In the genomic region with DNA sequence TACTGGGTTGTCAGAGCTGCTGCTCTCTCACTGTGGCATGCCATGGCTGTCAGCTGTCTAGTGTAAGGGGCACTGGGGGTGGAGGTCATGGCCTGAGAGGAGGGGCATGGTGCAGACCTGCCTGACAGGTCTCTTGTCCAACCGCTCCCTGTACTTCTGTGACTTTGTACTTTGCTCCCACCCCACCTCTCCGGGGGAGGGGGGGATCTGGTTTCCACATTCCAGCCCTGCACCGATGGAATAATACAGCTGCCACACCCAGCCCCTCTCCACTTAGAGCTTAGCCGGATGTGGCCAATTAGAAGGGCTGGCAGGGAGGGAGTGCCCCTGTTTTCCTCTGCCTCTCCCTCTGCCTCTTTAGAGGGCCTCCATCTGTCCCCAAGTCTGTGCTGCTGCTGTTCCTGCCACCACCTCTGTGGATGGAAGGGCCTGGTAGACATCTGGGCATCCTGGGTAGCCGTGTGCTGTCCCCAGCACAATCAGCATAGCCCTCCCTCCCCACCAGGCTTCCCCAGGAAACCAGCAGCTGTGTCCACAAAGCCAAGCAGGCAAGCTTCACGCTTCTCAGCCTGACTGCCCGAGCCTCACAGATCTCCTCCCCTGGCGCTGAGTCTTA, we compare ENCODE assay signal across 8 mouse cellular contexts. TPM values are rescaled to one million over a fixed set of nuclear protein-coding genes. Genes with fewer than 3 reads are reported as not detected.
DNase-seq lines count a peak whose midpoint lies in the region; ATAC-seq and TF ChIP-seq lines count a peak whose summit lies in the region.

No protein-coding gene starts in this region.

- no peak overlapping the region for H3K4me3 ChIP-seq in ES-E14 (ENCODE audit: insufficient read depth in 1 of 2, low read depth in 1 of 2, low read length in 2 of 2, poor library complexity in 1 of 2, severe bottlenecking in 1 of 2)
- no peak overlapping the region for H3K4me3 ChIP-seq in hindbrain, embryonic 16.5 days (ENCODE audit: low read length)
- no peak overlapping the region for H3K4me3 ChIP-seq in liver, embryonic 11.5 days (ENCODE audit: low read depth, low read length)
- no peak overlapping the region for H3K4me3 ChIP-seq in stomach, embryonic 16.5 days (replicated peaks; ENCODE audit: low read length)

- in situ Hi-C loops in ES-E14 (cut with MboI; ENCODE audit: low sequenced_read_pairs in 2 of 2, unreplicated experiment in 2 of 2) = no loop called here

- ATAC-seq in hindbrain, embryonic 16.5 days = no peak
- ATAC-seq in liver, embryonic 11.5 days (replicated peaks; ENCODE audit: low FRiP score) = peak; percentile 61
- ATAC-seq in stomach, embryonic 16.5 days (ENCODE audit: insufficient read depth, low FRiP score) = peak; percentile 89

- H3K4me2 ChIP-seq in hindbrain, embryonic 16.5 days (ENCODE audit: low read length) = no peak overlapping the region
- no peak overlapping the region for H3K4me2 ChIP-seq in liver, embryonic 11.5 days
- no peak overlapping the region for H3K4me2 ChIP-seq in stomach, embryonic 16.5 days (ENCODE audit: low read depth, low read length)

- no peaks in the 10 kb centered on the region for H3K27me3 ChIP-seq in hindbrain, embryonic 16.5 days (replicated peaks; ENCODE audit: control insufficient read depth, insufficient read depth, low read length)
- H3K27me3 ChIP-seq in liver, embryonic 11.5 days (replicated peaks; ENCODE audit: control insufficient read depth, insufficient read depth, low read length) = no peaks in the 10 kb centered on the region
- H3K27me3 ChIP-seq in stomach, embryonic 16.5 days (ENCODE audit: control insufficient read depth, insufficient read depth, low read length) = no peaks in the 10 kb centered on the region

- H3K27ac ChIP-seq in ES-E14 (ENCODE audit: insufficient read depth, low read depth, low read length, poor library complexity, severe bottlenecking) = peak overlapping the region; percentile 38
- peak overlapping the region; percentile 9; the same call in 1 of the 2 replicates for H3K27ac ChIP-seq in hindbrain, embryonic 16.5 days (ENCODE audit: low read depth, low read length)
- peak overlapping the region; percentile 62 for H3K27ac ChIP-seq in liver, embryonic 11.5 days (ENCODE audit: low read depth, low read length)
- H3K27ac ChIP-seq in stomach, embryonic 16.5 days (ENCODE audit: low read length) = peak overlapping the region; percentile 96

- peak overlapping the region; percentile 40 for H3K9ac ChIP-seq in ES-E14 (ENCODE audit: insufficient read depth, low read depth, low read length, poor library complexity, severe bottlenecking)
- no peak overlapping the region for H3K9ac ChIP-seq in hindbrain, embryonic 16.5 days (ENCODE audit: low read depth, low read length)
- no peak overlapping the region for H3K9ac ChIP-seq in liver, embryonic 11.5 days (ENCODE audit: low read depth, low read length)
- H3K9ac ChIP-seq in stomach, embryonic 16.5 days (ENCODE audit: low read length) = peak overlapping the region; percentile 63

- DNase-seq in 3T3-L1 (ENCODE audit: low read depth, low spot score) (peak; percentile 78), ES-E14 (ENCODE audit: low read depth, low spot score) (peak; percentile 71)
- peak; percentile 46 for DNase-seq in liver, embryonic 11.5 days (ENCODE audit: low spot score)
- no peak for DNase-seq in cerebellum, adult 18-20 months
- no peak for DNase-seq in spleen, adult 12 weeks (ENCODE audit: low spot score)
- DNase-seq in cerebellum, postnatal 25 days = no peak

- peaks cover 18 to 31% of the 10 kb centered on the region in 2 experiments for H3K4me1 ChIP-seq in ES-E14 (ENCODE audit: control insufficient read depth in 2 of 2, insufficient read depth in 2 of 2, low read length in 2 of 2, poor library complexity in 1 of 2)
- H3K4me1 ChIP-seq in hindbrain, embryonic 16.5 days (ENCODE audit: control insufficient read depth, insufficient read depth, low read depth, low read length) = peaks cover 2% of the 10 kb centered on the region; the same call in 1 of the 2 replicates
- peaks cover 5% of the 10 kb centered on the region for H3K4me1 ChIP-seq in liver, embryonic 11.5 days (replicated peaks; ENCODE audit: control insufficient read depth, insufficient read depth, low read length)
- H3K4me1 ChIP-seq in stomach, embryonic 16.5 days (ENCODE audit: control insufficient read depth, insufficient read depth, low read length) = peaks cover 27% of the 10 kb centered on the region

- H3K36me3 ChIP-seq in ES-E14 (ENCODE audit: control insufficient read depth, insufficient read depth, low read length, poor library complexity, severe bottlenecking) = peaks cover 24% of the 10 kb centered on the region
- peaks cover 38% of the 10 kb centered on the region for H3K36me3 ChIP-seq in hindbrain, embryonic 16.5 days (ENCODE audit: control insufficient read depth, insufficient read depth, low read length)
- H3K36me3 ChIP-seq in liver, embryonic 11.5 days (ENCODE audit: control insufficient read depth, insufficient read depth, low read length) = peaks cover 59% of the 10 kb centered on the region
- H3K36me3 ChIP-seq in stomach, embryonic 16.5 days (ENCODE audit: control insufficient read depth, insufficient read depth, low read length) = 0 out of 2 replicates have a peak, but pooled peaks cover 13% of the 10 kb centered on the region

- no peaks in the 10 kb centered on the region for H3K9me3 ChIP-seq in ES-E14 (ENCODE audit: control insufficient read depth, insufficient read depth, low read depth, low read length)
- H3K9me3 ChIP-seq in hindbrain, embryonic 16.5 days (ENCODE audit: control insufficient read depth, low read length) = no peaks in the 10 kb centered on the region
- no peaks in the 10 kb centered on the region for H3K9me3 ChIP-seq in liver, embryonic 11.5 days (ENCODE audit: control insufficient read depth, low read length)
- no peaks in the 10 kb centered on the region for H3K9me3 ChIP-seq in stomach, embryonic 16.5 days (replicated peaks; ENCODE audit: control insufficient read depth, low read length)

- WGBS in hindbrain, embryonic 16.5 days = 61% methylated on average over 8 of the region's 8 CpGs
- 61% methylated on average over 8 of the region's 8 CpGs for WGBS in liver, embryonic 11.5 days
- WGBS in stomach, embryonic 16.5 days = 33% methylated on average over 8 of the region's 8 CpGs

TF ChIP-seq in ES-E14, 5 proteins besides CTCF, POLR2A, EP300 and RAD21:
- TF ChIP-seq CHD2 (IDR thresholded peaks at IDR 0.05; ENCODE audit: low read depth, low read length) = no peak
- TF ChIP-seq ZNF384 (IDR thresholded peaks at IDR 0.05; ENCODE audit: low read depth, low read length) = no peak
- no peak for TF ChIP-seq HCFC1 (IDR thresholded peaks at IDR 0.05; ENCODE audit: borderline replicate concordance, insufficient read depth, low read length)
- TF ChIP-seq ZC3H11A (IDR thresholded peaks at IDR 0.05; ENCODE audit: borderline replicate concordance, low read depth, low read length) = no peak
- TF ChIP-seq MAFK (IDR thresholded peaks at IDR 0.05; ENCODE audit: insufficient read depth, low read depth, low read length) = no peak
TF ChIP-seq in ES-E14: peak in this region for 0.

RNA-seq across cellular contexts. Expression of gene Mgat3, which starts 14.1 kb away (rescaled TPM):
- 7.9 and 8.5 TPM in 2 replicates for total RNA-seq in ES-E14 (2012; rRNA removed)
- polyA plus RNA-seq in hindbrain, embryonic 16.5 days (2015; fragmentation: Nextera tagmentation; extraction: Ambion mirVana) = 15.7 and 15.8 TPM in 2 replicates
- polyA plus RNA-seq in liver, embryonic 11.5 days (2014; fragmentation: Nextera tagmentation; extraction: Ambion mirVana) = 2.5 and 2.7 TPM in 2 replicates
- polyA plus RNA-seq in stomach, embryonic 16.5 days (2015; fragmentation: Nextera tagmentation; extraction: Ambion mirVana) = 8.7 and 10.5 TPM in 2 replicates

RNA-seq across cellular contexts. Expression of gene Tab1, which starts 26.5 kb away (rescaled TPM):
- 16.6 and 24.3 TPM in 2 replicates for total RNA-seq in ES-E14 (2012; rRNA removed)
- 37.1 and 39.9 TPM in 2 replicates for polyA plus RNA-seq in hindbrain, embryonic 16.5 days (2015; fragmentation: Nextera tagmentation; extraction: Ambion mirVana)
- 25.9 and 28.7 TPM in 2 replicates for polyA plus RNA-seq in liver, embryonic 11.5 days (2014; fragmentation: Nextera tagmentation; extraction: Ambion mirVana)
- 29.3 and 35.6 TPM in 2 replicates for polyA plus RNA-seq in stomach, embryonic 16.5 days (2015; fragmentation: Nextera tagmentation; extraction: Ambion mirVana)

Comparison
In these comparisons a context has a peak if more than half of its experiments do, and no peak if none do; other contexts are left out.
1. DNase-seq: peak in 3T3-L1 (single experiment), ES-E14 (single experiment) and liver, embryonic 11.5 days (single experiment); none in cerebellum, adult 18-20 months (0 of 2), spleen, adult 12 weeks (single experiment) and cerebellum, postnatal 25 days (0 of 2).
2. H3K27ac ChIP-seq: peak in every context shown above with its lines; median percentile 96 in stomach, embryonic 16.5 days; 62 in liver, embryonic 11.5 days; 38 in ES-E14; 9 in hindbrain, embryonic 16.5 days.
3. H3K9ac ChIP-seq: peak in ES-E14 (single experiment) and stomach, embryonic 16.5 days (single experiment); none in hindbrain, embryonic 16.5 days (single experiment) and liver, embryonic 11.5 days (single experiment).